Mouse (Mus musculus): ENCODE data around the gene Rpl34. TPM values are rescaled to one million over a fixed set of nuclear protein-coding genes. Genes with fewer than 3 reads are reported as not detected.

The Rpl34 gene
- polyA plus RNA-seq, 1 experiment from 2014 or later = 687 TPM

DNA sequence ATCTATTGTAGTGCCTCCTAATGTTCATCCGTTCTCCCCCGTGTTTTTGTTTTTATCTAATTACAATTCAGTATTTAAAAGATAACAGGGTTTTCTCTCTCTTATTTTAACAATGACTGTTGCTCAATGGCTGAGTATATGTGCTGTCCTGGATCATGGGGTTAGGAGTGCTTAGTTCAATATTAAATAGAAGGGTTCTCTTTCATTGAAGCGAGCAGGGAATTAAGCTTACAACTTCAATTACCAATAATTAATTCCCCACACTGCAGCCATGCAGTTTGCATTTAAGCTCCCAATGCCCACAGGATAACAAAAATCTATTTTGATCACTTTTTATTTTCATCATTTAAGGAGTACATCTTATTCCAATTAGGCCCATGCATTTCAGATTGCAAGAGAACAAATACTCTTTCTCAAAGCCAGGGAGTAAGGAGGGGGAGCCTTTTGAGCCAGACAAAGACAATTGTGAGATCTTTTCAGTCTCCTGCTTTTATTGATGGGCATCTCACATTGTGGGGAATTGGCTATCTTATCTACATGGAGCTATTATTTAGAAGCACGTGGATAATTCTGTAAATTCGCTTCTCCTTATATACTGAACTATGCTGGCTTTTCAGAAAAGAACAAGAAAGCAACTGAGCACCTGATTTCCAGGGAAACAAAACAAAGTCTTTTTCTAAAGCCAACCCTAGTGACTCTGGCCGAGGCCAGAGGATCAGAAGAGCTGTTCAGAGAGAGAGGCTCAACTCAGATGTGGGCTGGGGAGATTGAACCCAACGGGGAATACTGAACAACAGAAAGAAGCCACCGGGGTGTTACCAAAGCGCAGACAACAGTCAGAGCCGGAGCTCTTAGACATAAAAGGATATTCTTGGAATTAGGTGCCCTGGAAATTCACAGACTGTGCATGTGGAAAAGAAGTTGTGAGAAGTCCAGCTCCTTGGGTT lies 16.7 kb upstream of the Rpl34 start:
- no peak overlapping the region for H3K9ac ChIP-seq (ENCODE audit: low read length)

DNA sequence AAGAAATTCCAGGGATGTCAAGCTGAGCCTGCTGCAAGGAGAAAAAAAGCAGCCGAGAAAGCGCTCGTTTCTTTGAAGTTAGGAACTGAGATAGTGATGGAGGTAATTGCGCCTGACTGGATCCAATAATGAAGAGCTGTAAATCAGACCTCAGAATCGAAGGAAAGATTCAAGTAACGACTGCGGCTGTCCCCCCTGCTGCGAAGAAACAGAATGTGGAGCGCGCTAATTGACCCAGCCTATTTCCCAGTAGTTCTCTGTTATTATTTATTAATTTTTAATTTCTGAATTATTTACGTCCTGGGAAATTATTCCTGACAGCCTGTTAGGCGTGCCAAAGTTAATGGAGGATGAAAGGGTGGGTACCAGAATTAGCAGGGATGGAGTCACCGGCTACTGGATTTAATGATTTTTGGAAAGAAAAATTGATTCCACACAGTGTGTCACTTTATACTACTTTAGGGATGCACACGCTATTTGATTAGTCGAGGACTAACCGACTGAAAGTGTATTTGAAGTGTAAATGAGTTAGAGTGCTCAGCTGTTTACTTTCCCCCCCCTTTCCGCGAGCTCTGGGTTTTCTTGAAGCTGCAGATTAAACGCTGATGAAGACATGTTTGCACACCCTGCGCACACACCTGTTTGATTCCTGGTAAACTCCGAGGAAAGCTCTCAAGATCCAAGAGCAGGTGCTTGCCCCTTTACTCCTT lies 7.6 kb upstream of the Rpl34 start:
- Histone ChIP-seq H3K4me1 (replicated peaks; ENCODE audit: control insufficient read depth, insufficient read depth, low read length) (no peaks in the 10 kb centered on the region; the same call in 1 of the 2 replicates), H3K27ac (ENCODE audit: low read depth, low read length) (no peak overlapping the region), H3K36me3 (ENCODE audit: control insufficient read depth, insufficient read depth, low read length) (no peaks in the 10 kb centered on the region), H3K4me2 (ENCODE audit: low read depth, low read length, severe bottlenecking) (0 out of 2 replicates have a peak overlapping the region, but pooled peaks have one; percentile 12), H3K4me3 (ENCODE audit: low read depth, low read length) (no peak overlapping the region), H3K27me3 (ENCODE audit: control insufficient read depth, insufficient read depth, low read length) (no peaks in the 10 kb centered on the region), H3K9ac (ENCODE audit: low read length) (no peak overlapping the region), H3K9me3 (ENCODE audit: control insufficient read depth, low read length) (no peaks in the 10 kb centered on the region)
- ATAC-seq (replicated peaks; ENCODE audit: low FRiP score) = peak; percentile 57
- no peak for DNase-seq (ENCODE audit: low spot score)
- whole genome bisulfite sequencing = 40% methylated on average over 21 of the region's 21 CpGs

More for the DNA sequence above, 16.7 kb upstream of the Rpl34 start:
- DNase-seq (ENCODE audit: low spot score) = no peak
- WGBS = 20% methylated on average over 10 of the region's 10 CpGs
- Histone ChIP-seq H3K4me2 (ENCODE audit: low read depth, low read length, severe bottlenecking) (no peak overlapping the region), H3K4me3 (ENCODE audit: low read depth, low read length) (no peak overlapping the region), H3K36me3 (ENCODE audit: control insufficient read depth, insufficient read depth, low read length) (no peaks in the 10 kb centered on the region), H3K27me3 (ENCODE audit: control insufficient read depth, insufficient read depth, low read length) (no peaks in the 10 kb centered on the region), H3K27ac (ENCODE audit: low read depth, low read length) (peak overlapping the region; percentile 8; the same call in 1 of the 2 replicates), H3K4me1 (replicated peaks; ENCODE audit: control insufficient read depth, insufficient read depth, low read length) (peaks cover 5% of the 10 kb centered on the region; the same call in 1 of the 2 replicates), H3K9me3 (ENCODE audit: control insufficient read depth, low read length) (no peaks in the 10 kb centered on the region; the same call in 1 of the 2 replicates)
- ATAC-seq (replicated peaks; ENCODE audit: low FRiP score) = peak; percentile 21; the same call in 1 of the 2 replicates

DNA sequence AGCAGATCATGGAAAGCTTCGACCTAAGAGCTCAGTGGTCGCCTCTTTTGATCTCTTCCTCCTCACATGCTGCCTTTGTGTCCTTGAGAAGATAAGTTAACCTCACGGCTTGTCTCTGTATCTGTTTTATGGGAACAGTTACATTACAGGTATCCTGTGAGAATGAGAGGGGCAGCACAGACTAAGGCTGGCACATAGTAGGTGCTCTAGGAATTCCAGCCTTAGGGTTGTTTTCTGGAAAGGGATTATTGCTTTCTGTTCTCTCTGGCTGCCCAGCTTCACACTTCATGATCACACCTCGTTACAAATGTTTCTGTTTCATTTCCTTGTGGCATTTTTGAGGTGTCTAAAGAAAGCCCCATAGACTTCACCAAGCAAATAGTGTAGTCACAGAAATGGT lies 6.6 kb upstream of the Rpl34 start:
- Histone ChIP-seq H3K27ac (ENCODE audit: low read depth, low read length) (no peak overlapping the region), H3K4me1 (replicated peaks; ENCODE audit: control insufficient read depth, insufficient read depth, low read length) (no peaks in the 10 kb centered on the region; the same call in 1 of the 2 replicates), H3K9ac (ENCODE audit: low read length) (no peak overlapping the region), H3K4me3 (ENCODE audit: low read depth, low read length) (no peak overlapping the region), H3K27me3 (ENCODE audit: control insufficient read depth, insufficient read depth, low read length) (no peaks in the 10 kb centered on the region), H3K36me3 (ENCODE audit: control insufficient read depth, insufficient read depth, low read length) (no peaks in the 10 kb centered on the region), H3K4me2 (ENCODE audit: low read depth, low read length, severe bottlenecking) (no peak overlapping the region), H3K9me3 (ENCODE audit: control insufficient read depth, low read length) (no peaks in the 10 kb centered on the region)
- DNase-seq (ENCODE audit: low spot score) (no peak), ATAC-seq (replicated peaks; ENCODE audit: low FRiP score) (no peak)
- WGBS = 44% methylated on average over 4 of the region's 4 CpGs

DNA sequence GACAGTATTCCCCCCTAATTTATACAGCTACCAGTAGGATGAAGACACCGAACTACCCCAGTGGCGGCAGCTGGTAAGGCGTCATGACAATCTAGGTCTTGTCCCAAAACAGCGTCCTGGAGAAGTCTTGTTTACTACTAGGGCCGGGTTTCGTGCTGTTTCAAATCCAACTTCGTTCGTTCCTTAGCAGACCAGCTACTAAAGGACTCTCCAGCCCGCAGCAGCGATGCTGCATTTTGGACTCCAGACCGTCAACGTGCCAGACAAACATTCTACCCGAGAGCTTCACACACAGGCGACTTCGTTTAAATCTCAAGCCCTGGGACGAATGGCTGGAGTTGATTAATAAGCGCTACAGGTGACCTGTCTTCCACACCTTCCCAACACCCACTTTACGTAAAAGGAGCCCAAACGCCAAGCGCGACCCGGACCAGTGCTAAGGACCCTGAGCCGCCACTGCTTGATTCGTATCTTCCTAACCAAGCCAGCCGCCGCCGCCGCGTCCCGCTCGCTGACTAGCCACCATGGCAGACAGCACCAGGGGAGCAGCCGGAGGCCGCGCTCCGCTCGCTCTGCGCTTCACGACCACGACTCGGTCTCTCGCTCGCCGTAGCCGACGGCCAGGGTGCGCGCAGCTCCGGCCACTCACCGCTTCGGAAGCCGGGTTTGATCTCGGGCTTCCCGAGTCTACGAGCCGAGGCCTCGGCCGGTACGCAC lies 568 bp downstream of the Rpl34 start:
- peak; percentile 55 for DNase-seq (ENCODE audit: low spot score)
- no peaks in the 10 kb centered on the region for H3K9me3 ChIP-seq (ENCODE audit: control insufficient read depth, low read length)
- H3K27ac ChIP-seq (ENCODE audit: low read depth, low read length) = peak overlapping the region; percentile 80
- H3K4me1 ChIP-seq (replicated peaks; ENCODE audit: control insufficient read depth, insufficient read depth, low read length) = peaks cover 11% of the 10 kb centered on the region
- H3K4me2 ChIP-seq (ENCODE audit: low read depth, low read length, severe bottlenecking) = peak overlapping the region; percentile 83
- peak overlapping the region; percentile 97 for H3K4me3 ChIP-seq (ENCODE audit: low read depth, low read length)
- ATAC-seq (replicated peaks; ENCODE audit: low FRiP score) = peak; percentile 32; the same call in 1 of the 2 replicates
- H3K36me3 ChIP-seq (ENCODE audit: control insufficient read depth, insufficient read depth, low read length) = peaks cover 25% of the 10 kb centered on the region; the same call in 1 of the 2 replicates
- no peaks in the 10 kb centered on the region for H3K27me3 ChIP-seq (ENCODE audit: control insufficient read depth, insufficient read depth, low read length)
- under 1% methylated on average over 58 of the region's 58 CpGs for WGBS
- peak overlapping the region; percentile 95 for H3K9ac ChIP-seq (ENCODE audit: low read length)

DNA sequence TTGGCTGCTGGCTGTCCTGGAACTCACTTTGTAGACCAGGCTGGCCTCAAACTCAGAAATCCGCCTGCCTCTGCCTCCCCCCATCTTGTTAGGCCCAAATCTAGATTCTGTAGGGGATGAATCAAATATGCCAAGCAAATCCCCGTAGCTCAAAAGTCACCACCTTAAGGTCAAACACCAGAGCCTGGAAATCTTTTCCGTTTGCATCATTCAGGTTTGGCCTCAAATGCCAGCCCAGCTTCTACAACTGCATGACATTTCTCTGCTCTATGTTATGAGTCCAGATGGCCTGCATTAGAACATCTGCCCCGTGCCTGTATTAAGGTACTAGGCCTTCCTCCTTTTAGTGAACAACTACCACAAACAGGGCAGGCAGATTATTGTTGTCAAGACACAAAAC lies 2.5 kb downstream of the Rpl34 start:
- H3K4me1 ChIP-seq (replicated peaks; ENCODE audit: control insufficient read depth, insufficient read depth, low read length) = peaks cover 11% of the 10 kb centered on the region
- 88% methylated on average over 4 of the region's 4 CpGs for WGBS
- H3K4me3 ChIP-seq (ENCODE audit: low read depth, low read length) = no peak overlapping the region
- ATAC-seq (replicated peaks; ENCODE audit: low FRiP score) = no peak
- no peak overlapping the region for H3K27ac ChIP-seq (ENCODE audit: low read depth, low read length)
- H3K27me3 ChIP-seq (ENCODE audit: control insufficient read depth, insufficient read depth, low read length) = no peaks in the 10 kb centered on the region
- DNase-seq (ENCODE audit: low spot score) = no peak
- H3K4me2 ChIP-seq (ENCODE audit: low read depth, low read length, severe bottlenecking) = no peak overlapping the region
- peaks cover 25% of the 10 kb centered on the region; the same call in 1 of the 2 replicates for H3K36me3 ChIP-seq (ENCODE audit: control insufficient read depth, insufficient read depth, low read length)
- no peaks in the 10 kb centered on the region for H3K9me3 ChIP-seq (ENCODE audit: control insufficient read depth, low read length)
- no peak overlapping the region for H3K9ac ChIP-seq (ENCODE audit: low read length)

DNA sequence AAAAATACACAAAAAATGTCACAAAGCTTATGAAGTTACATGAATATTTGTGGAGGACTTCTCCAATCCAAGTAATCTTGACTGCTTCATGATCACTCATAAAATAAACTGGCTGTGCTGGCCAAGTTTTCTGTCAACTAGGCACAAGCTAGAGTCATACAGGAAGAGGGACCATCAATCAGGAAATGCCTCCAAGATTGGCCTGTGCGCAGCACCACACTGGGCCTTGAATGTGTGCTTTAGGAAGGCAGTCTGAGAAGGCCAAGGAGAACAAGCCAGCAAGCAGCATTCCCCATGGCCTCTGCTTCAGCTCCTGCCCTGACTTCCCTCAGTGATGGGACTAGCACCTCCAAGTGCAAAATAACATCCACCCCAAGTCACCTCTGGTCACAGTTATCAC lies 3.2 kb downstream of the Rpl34 start:
- Histone ChIP-seq H3K4me2 (ENCODE audit: low read depth, low read length, severe bottlenecking) (no peak overlapping the region), H3K27me3 (ENCODE audit: control insufficient read depth, insufficient read depth, low read length) (no peaks in the 10 kb centered on the region), H3K9me3 (ENCODE audit: control insufficient read depth, low read length) (no peaks in the 10 kb centered on the region), H3K27ac (ENCODE audit: low read depth, low read length) (no peak overlapping the region), H3K4me3 (ENCODE audit: low read depth, low read length) (no peak overlapping the region), H3K36me3 (ENCODE audit: control insufficient read depth, insufficient read depth, low read length) (peaks cover 25% of the 10 kb centered on the region; the same call in 1 of the 2 replicates), H3K4me1 (replicated peaks; ENCODE audit: control insufficient read depth, insufficient read depth, low read length) (peaks cover 11% of the 10 kb centered on the region), H3K9ac (ENCODE audit: low read length) (no peak overlapping the region)
- DNase-seq (ENCODE audit: low spot score) (no peak), ATAC-seq (replicated peaks; ENCODE audit: low FRiP score) (no peak)
- 95% methylated on average over 1 of the region's 1 CpGs for WGBS

DNA sequence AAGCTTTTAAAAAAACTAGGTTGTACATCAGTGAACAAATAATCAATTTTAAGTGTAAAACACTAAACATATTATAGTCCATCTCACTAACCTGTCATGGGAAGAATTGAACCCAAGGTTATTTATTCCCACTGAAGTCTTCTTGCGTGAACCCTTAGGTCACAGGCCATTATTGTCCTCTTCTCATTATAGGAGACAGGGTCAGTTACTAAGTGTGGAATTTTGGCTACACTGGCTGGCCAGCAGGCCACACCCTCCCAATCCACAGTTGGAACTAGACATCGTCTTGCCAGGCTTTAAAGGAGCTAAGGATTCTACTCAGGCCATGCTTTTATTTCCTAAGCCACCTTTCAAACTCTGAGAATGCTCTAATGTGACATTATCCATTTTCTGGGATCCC lies 4.5 kb downstream of the Rpl34 start:
- Histone ChIP-seq H3K4me3 (ENCODE audit: low read depth, low read length) (no peak overlapping the region), H3K36me3 (ENCODE audit: control insufficient read depth, insufficient read depth, low read length) (peaks cover 25% of the 10 kb centered on the region; the same call in 1 of the 2 replicates), H3K9ac (ENCODE audit: low read length) (no peak overlapping the region), H3K9me3 (ENCODE audit: control insufficient read depth, low read length) (no peaks in the 10 kb centered on the region), H3K27ac (ENCODE audit: low read depth, low read length) (no peak overlapping the region), H3K4me1 (replicated peaks; ENCODE audit: control insufficient read depth, insufficient read depth, low read length) (peaks cover 11% of the 10 kb centered on the region), H3K4me2 (ENCODE audit: low read depth, low read length, severe bottlenecking) (no peak overlapping the region), H3K27me3 (ENCODE audit: control insufficient read depth, insufficient read depth, low read length) (no peaks in the 10 kb centered on the region)
- DNase-seq (ENCODE audit: low spot score) = no peak
- no peak for ATAC-seq (replicated peaks; ENCODE audit: low FRiP score)
- 85% methylated on average over 2 of the region's 2 CpGs for WGBS

Measured in forebrain, embryonic 11.5 days (tissue).